Mouse (Mus musculus): Measurements from ENCODE around the gene Limd1.

The Limd1 gene

DNA sequence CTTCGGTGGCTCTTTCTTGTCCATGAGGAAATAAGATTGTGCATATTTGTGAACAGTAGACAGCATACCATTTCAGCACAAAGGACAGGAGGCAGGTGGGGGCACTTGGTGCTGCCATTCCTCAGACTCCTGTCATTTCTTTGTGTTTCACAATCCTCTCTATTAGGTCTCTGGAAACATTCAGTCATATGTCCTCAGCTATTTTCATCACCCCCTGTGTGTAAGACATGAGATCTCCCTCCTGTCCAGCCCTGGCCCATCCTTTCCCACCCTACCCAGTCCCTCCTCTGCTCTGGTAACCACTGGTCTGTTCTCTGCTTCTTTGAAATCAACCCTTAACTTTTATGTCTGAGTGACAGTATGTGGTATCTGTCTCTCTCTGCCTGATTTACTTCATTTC is 5.1 kb downstream of the Limd1 start:
- no peak for DNase-seq

DNA sequence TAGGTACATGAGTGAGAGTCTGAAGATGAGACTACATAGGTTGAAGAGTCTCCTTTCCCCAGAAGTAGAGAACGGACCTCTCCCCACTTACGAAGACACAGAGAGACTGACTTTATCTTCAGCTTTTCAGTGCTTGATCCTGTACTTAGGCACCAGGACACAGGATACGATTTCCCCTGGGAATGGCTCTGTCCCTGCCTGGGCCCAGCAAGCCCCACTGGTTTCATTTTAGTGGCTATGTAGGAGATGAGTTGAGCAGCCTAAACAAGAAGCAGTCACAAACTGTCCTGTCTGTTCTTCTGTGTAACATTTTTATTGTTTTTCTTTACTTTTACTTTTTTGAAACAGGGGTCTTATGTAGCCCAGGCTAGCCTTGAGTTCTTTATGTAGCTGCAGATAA is 6.3 kb downstream of the Limd1 start:
- DNase-seq, result no peak

DNA sequence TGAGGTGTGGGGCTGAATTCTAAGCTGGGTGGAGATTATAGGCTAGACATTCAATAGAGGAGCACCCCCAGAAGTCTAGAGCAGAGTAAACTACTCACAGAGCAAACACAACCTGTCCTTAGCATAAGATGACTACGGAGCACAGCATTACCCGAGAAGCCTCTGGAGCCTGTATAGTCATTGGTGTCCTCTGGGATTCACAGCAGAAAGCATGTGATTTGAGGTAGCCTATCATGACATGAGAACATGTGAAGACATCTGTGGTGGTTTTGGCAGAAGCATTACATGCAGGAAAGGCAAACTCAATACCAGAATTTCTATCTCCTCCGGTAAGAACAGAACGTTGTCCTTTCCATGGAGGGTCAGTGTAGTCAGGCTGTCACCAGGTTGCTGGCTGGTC is 7.1 kb downstream of the Limd1 start:
- DNase-seq, result no peak

- DNase-seq, result no peak
Measured at GRCm38 (mm10) chr9:123486635-123487034, 8.1 kb downstream of the Limd1 start.

- no peak for DNase-seq
Measured at GRCm38 (mm10) chr9:123489073-123489472, 10.6 kb downstream of the Limd1 start.

DNA sequence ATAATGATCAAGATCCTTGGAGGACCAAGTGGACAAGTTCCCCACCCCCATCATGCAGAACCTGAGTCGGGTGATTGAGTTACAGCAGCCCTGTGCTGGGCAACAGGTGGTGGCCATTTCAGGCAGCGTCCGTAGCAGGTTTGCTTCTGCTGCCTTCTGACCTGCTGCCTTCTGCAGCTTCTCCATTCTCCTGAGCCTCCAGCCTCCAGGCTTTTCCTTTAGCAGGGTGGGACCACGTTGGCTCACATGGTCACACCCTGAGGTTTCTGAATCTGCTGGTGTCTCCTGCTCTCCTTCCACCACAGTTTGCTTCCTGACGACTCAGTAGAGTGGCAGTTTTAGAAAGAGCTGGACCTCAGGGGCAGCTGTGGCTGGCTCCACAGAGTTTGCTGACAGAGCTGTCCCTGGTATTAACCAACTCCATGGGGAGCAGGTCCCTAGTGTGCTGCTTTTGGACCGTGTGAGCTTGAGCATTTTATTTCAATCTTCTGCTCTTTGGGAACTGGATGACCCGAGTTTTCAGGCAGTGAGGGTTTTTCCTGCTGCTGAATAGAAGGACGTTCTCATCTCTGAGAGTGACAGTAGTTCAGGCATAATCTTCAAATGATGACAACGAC is 11.3 kb downstream of the Limd1 start:
- DNase-seq, result no peak

- DNase-seq, result no peak
Measured at GRCm38 (mm10) chr9:123490930-123491329, 12.4 kb downstream of the Limd1 start.

DNA sequence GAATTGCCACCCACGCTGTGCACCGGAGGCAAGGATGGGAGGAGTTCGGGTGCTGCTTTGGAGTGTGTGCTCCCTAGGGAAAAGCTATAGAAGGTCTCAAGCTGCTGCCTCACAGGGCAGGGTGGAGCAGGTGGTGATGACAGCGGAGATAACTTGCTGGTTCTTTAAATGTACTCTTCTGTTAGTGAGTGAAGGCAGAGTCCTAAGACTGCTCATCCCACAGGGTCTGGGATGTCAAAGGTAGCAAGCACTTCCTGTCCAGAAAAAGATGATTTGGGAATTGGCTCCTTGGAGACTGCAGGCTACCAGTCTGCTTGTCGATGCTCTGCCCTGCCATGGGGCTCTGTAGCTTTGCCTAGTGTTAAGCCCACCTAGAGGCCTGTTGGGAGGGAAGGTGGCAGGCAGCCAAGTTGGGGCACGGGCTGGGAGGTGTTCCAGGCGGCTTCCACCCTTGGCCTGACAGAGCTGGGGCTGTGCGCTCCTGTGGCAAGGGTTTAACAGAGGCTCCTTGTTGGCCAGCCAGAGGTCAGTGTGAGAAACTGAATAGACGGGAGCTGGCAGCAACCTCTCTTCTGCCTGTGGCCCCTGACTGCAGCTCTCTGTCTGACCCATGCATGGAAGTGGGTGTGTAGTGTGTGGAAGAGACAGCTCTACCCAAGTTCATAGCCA is 13.5 kb downstream of the Limd1 start:
- no peak for DNase-seq

DNA sequence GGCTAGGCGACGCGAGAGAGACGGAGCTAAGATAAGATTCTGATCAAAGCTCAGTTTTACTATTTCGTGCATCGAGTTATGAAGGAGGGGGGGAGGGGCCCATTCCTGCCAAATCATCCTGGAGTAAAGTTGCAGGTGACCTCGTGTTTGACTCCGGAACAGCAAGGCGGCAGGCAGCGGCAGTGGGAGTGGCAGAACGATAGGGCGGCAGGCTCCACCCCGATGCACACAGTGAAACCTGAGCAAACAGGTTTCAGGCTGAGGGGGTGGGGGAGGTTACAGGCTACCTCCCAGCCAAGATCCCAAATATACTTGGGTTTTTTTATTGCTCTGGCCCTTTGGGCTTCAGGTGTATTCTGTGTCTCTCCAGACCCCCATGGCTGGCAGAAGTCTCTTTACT is 18.2 kb downstream of the Limd1 start:
- DNase-seq, result peak; percentile 64

GRCm38 (mm10) chr9:123497906-123498305 is 19.4 kb downstream of the Limd1 start:
- DNase-seq, result peak; percentile 73

DNA sequence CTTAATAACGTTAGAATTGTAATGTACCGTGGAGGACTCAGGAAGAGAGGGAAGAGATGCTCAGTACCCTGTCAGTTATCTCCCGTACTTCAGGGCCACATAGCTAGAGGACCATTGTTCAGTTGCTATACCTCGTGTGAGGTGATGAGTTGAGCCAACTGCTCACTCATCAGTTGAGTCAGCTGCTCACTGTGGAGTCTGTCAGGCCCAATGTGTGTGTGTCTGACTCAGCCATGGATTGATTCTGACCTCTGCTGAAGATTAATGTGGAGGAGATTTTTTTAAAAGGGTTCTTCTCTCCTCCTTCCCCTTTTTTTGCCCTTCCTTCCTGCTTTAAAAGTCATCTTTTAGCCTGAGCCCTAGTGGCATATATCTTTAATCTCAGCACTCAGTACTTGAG is 22.0 kb downstream of the Limd1 start:
- DNase-seq, result no peak

GRCm38 (mm10) chr9:123503171-123503834 is 24.8 kb downstream of the Limd1 start:
- DNase-seq, result no peak

- DNase-seq, result peak; percentile 87
Measured at GRCm38 (mm10) chr9:123504325-123504724, 25.8 kb downstream of the Limd1 start.

DNA sequence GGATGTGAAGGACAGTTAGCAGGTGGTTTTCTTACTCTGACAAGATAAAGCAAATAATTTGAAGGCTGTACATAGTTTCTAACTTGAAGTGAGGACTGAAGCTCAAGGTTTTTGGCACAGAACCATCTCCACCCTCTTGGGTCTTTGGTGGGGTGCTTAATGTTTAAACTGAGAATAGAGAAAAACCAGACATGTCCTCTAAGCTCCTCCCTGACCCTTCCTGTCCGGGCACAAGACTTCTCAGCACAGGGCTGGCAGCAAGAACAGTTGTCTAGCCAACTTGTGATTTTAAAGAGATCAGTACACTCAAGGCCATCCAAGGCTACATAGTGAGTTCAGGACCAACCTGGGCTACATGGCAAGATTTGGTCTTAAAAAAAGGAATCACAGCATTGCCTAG is 27.1 kb downstream of the Limd1 start:
- peak; percentile 45 for DNase-seq

DNA sequence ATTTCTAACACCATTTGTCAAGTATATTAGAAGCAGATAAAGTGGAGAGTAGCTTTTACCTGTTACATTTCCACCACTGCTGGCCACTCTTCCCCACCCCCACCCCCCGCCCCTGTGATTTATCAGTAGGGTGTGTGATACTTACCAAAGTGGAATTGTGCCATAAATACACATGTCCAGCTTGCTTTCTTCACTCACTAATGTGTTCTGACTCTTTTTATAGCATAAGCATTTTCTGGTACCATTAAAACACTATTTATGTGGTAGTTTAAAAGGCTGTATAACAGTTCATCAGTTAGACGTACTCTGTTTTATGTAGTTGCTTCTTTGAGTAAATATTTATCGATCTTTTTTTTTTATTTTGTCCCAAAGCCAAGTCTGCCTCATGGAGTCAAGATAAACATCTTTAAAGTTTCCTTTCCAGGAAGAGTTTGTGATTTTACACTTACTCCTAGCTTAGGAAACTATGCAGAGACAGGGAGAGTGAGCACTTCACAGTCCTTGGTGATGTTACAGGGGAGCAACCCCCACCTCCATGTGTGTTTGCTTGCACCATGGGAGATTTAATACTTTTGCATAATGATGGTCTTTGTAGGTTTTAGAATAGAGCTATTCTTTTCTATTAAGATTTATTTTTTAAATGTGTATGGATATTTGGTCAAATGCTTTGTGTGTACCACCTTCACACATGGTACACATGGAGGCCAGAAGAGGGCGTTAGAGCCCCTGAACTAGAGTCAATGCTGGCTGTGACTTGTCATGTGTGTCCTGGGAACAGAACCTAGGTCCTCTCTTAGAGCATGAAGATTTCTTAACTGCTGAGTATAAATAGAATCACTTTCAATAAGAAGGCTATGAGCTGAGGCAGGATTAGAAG is 28.0 kb downstream of the Limd1 start:
- DNase-seq, result no peak

DNA sequence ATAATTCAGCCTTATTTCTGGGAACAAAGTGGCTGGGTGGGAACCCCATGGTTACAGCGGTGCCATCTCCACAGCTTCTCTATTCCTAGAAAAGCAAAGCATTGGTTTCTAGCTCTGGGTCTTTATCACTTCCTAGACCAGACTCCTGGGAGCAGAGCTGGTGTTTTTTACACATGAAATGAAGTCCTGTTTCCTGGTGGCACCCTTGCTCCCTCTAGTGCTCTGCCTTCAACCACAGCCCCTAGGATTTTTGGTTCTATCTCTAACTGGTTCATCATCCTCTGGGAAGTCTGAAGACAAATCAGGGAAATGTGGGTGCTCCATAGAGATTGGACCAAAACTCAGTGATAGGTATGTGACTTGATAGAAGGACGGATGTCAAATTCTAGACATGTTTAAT is 28.9 kb downstream of the Limd1 start:
- peak; percentile 57 for DNase-seq

DNA sequence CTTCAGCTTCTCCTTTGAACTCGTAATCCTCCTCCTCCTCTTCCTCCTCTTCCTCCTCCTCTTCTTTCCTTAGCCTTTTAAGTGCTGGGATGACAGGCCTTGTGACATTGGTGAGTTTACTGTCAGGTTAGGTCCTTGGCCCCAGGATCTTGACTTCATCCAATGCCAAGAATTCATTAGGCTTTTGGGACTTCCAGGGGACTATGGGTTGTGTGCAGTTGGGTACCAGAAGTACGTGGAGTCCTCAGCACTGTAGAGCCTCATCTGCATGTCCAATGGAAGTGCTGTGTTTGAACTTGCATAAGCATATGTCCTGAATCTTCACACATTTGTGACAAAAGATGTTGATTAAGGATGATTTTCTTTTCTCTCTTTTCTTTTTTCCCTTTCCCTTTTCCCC is 30.5 kb downstream of the Limd1 start:
- DNase-seq, result no peak

GRCm38 (mm10) chr9:123509638-123510604 is 31.4 kb downstream of the Limd1 start:
- peak; percentile 38 for DNase-seq

- no peak for DNase-seq
Measured at GRCm38 (mm10) chr9:123510926-123511325, 32.4 kb downstream of the Limd1 start.

DNA sequence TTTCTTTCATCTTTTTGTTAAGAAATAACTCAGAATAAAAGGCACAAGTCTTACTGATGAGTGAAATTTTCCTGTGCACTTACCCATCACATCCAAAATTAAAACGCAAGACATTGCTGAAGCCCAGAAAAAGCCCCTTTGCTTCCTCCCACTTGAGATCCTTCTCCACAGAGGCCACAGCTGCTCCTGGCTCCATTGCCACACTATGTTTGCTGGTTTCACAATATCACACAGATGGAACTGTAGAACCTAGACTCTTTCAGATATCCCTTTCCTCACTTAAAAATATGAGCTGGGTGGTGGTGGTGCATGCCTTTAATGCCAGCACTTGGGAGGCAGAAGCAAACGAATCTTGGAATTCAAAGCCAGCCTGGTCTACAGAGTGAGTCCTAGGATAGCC is 34.0 kb downstream of the Limd1 start:
- DNase-seq, result peak; percentile 57

DNA sequence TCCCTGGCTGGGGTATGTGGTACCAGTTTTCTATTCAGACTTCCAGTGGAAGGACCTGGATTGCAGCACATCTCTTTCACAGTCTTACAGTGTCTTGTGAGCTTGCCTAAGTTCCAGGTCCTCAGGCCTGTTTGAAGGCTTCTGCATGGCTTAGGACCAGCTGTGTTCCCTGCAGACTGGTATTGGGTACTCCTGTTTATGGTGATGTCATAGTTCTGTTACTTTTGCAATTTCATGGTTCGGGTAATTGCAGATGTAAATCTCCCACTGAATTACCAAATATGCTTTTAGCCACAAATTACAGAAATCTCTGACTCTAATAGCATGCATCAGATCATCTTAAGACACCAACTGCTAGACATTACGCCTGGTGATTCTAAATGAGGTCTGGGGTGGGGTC is 36.6 kb downstream of the Limd1 start:
- DNase-seq, result no peak

Data from lung, postnatal 36 days (tissue).